Mouse (Mus musculus): ENCODE data around the gene Efna5.
A peak's percentile ranks its signal among the peaks of the same experiment; 100 is the strongest.

Efna5 gene

DNA sequence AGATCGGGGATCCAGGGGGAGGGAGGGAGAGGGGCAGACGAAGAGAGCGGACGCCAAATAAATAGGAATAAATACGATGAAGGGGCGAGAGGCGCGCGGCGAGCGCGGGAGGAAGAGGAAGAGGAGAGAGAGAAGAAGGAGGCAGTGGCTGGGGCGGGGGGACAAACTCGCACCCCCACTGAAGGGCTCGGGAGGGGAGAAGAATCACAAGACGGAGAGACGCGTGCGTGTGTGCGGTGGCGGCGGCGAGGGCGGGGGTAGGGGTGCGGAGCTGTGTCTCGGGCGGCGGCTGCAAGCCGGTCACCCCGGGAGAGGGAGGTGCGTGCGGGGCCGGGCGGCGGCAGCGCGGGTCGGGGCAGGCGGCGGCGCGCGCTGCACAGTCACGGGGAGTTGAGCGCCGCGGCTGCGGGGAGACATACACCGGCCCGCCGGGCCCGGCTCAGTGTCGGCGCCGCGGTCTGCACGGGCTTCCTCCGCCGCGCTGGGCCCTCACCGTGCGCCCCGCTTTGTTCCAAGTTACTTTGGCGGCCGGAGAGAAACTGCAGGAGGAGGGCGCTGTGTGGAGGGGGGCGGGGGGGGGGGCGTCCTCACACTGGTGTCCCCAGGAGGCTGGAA lies at the start of gene Efna5:
Gene Efna5, minus strand, starts transcription at position 142 of the 615 bp plus-strand sequence.
- peak; percentile 42 for DNase-seq

DNA sequence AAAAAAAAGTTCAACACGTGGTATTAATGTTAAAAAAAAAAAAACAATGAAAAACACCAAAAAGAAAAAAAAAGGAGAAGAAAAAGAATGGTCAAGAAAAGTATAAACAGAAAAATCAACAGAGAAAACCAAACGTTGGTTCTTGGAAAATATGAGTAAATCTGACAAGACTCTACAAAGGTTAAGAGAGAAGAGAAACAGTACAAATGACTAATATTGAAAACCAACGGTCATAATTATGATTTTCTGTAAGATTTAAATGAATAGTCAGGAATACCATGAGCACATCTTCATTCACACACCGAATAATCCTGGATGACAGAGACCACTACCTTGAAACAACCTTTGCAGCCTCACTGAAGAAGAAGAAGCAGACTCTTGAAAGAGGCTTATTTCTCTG lies 34.2 kb upstream of the Efna5 start:
- DNase-seq, result no peak

DNA sequence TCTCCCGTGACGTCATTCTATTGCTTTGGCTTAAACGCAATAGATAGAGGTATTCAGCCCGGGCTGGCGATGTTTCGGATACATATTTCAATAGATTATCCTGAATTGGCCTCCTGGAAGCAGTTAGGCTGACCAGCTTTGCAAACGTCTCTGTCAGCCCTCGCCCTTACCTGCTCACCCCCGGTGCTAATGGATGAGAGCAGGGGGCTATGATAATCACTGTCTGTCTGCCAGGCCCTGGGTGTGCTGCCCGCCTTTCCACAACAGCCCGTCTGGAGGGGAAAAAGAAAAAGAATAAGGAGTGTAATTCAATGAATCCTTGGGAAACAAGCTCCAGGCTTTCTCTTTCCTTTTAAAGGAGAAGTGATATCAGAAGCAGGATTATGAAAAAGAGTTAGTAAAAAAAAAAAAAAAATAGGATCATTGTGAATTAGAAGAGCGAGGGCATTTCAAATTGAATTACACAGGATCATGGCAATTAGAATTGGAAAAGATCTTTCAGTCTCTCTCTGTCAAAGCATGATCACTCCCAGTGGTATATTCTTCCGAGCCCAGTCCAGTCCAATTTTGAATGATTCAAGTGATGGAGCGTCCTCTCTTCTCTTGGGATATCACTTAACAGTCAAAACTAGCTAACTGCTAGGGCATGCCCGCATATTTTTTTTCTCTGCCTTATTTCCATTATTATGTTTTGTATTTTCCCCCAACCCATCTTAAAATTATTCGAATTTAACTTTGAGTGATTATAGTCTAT lies 24.8 kb upstream of the Efna5 start:
- DNase-seq, result no peak

DNA sequence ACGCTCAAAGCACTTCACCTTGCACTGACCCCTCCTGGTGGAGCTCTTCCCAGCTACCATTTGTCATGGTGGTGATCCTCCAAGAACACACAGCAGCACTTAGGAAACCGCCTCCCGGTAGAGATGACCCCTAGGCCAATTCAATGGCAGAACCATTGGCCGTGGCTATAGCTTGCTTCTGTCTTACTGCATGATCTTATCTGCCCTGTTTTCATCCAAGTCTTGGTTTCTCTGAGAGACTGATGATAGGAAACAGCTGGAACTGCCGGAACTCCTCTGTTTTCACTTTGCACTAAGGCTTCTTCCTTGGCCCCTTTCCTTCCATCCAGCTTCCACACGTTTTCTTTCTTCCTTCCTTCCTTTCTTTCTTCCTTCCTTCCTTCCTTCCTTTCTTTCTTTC lies 17.9 kb upstream of the Efna5 start:
- no peak for DNase-seq

DNA sequence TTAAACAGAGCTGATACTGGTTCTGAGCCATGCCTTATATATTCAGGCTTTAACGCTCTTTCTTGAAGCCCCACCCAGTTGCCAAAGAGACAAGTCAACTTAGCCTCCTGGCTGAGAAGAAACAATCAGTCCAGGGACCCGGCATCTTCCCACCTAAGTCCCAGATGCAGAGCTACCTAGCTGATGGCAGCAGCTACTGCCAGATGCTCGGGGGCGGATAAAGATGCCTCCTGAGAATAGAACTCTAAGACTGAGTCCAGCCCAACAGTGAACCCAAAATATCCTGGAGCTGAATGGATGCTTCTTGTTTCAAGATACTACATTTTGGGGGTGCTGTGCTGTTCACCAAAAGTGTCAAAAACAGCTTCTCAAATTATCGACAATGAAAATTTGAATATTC lies 8.9 kb upstream of the Efna5 start:
- DNase-seq, result no peak

DNA sequence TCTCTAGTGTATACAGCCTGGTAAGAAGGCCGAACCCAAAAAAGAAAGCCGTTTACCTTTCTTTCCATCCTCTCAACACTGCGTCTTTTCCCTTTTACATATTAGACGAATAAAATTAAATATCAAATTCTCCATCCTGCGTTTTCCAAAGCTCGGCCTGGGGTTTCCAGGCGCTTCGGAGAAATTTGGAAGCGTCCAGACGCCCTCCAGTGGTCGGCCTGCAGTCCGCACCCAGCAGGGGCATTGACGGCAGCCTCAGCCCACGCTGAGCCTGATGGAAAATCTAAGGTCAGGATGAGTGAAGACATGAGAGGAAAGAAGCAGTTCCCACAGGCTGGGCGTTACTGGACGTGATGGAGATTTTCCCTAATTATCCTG lies 3.0 kb upstream of the Efna5 start:
- peak; percentile 70 for DNase-seq

DNA sequence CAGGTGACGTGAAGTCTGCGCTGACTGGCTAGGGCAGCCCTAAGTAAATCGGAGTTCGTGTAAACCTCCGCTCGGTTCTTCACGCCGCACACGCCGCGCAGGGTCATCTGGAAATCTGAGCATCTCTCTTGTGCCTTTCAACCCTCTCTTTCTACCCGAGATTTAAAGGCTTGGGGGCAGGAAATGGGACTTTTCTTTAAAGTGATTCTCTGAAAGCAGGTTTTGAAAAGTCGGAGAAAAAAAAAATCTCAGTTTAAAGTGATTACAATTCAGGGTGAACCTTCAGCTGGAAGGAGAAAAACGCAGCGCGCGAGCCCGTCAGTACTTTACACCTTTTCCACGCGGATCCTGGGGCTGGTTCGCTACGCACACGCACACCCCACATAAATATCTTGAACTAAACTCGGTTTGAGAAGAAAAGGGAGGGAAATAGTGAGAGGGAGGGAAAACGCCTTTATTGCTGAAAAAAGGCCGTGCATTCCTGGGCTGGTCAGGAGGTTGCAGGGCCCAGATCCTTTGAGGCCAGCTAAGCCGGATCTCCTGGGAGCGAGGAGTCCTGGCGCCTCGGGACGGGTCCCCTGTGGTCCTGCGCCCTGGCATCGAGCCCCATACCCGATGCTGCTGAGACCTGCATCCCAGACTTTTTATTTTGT lies 2.5 kb upstream of the Efna5 start:
- DNase-seq, result peak; percentile 39

DNA sequence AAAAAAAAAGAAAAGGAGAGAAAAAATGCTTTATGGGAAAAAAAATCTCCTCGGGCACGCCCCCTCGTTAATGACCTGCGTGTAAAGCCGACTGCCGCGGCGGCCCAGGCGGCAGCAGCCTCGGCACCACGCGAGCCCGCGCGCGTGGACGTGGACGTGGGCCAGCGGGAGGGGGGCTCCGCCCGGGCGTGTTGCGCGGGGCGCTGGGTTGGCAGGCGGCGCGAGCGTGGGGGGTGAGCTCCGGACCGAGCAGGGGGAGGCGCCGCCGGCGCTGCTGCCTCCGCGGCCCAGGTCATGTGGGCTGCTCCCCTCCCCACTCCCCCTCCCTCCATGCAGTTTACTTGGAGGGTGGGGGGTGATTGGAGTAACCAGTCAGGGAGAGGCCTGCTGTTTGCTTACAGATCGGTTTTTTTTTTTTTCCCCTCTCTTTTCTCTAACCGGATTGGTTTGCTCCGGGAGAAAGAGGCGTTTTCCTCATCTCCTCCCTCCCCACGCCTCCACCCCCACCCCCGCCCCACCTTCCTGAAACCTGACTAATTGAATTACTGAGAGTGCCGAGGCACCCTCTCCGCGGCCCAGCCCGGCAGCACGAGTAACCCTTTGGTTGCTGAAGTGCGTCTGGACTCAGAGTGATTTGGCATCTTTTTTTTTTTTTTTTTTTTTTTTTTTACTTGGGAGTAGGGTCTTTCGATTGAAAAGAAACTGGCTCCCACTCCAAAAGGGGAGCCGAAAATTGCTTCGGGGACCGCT lies 1.8 kb upstream of the Efna5 start:
- peak; percentile 73 for DNase-seq

DNA sequence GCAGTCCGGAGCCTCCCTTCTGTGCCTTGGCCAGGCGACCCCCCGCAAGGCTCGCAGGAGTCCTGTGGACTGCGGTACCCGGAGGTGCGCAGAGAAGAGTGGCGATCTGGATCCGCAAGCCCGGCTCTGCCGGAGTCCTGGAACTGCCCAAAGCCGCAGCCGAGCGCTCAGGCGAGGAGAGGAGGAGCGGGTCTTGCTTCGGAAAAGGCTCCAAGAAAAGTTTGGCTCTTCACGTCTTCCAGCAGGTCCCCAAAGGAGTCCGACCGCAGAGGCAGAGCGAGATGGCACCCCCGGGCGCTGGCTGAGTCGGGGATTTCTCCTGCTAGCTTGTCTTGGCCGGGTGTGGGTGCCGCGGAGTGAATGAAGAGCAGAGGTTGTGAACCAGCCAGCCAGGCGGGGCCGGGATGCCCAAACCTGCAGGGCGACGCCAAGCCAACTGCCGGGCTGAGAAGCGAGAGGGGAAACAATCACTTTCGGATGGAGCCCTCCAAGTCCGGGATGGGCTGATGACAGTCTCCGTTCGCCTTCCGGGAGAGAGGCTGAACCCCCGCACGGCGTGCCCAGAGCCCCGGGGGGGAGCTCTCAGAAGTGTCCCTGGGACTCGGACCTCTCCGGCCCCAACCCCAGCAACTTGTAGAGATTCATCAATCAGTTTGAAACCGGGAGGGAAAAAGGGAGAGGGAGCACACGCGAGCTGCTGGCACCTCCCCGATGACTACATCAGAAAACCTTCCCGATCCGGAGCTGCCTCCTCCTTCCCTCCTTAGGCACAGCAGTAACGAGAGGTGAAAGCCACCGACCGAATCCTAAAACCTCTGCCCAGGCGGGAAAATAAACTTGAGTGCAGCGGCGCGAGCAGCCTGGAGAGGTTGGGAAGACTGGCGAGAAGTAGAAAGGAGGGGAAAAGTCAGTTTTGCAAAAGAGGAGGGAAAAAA lies 941 bp upstream of the Efna5 start:
- DNase-seq, result peak; percentile 60

DNA sequence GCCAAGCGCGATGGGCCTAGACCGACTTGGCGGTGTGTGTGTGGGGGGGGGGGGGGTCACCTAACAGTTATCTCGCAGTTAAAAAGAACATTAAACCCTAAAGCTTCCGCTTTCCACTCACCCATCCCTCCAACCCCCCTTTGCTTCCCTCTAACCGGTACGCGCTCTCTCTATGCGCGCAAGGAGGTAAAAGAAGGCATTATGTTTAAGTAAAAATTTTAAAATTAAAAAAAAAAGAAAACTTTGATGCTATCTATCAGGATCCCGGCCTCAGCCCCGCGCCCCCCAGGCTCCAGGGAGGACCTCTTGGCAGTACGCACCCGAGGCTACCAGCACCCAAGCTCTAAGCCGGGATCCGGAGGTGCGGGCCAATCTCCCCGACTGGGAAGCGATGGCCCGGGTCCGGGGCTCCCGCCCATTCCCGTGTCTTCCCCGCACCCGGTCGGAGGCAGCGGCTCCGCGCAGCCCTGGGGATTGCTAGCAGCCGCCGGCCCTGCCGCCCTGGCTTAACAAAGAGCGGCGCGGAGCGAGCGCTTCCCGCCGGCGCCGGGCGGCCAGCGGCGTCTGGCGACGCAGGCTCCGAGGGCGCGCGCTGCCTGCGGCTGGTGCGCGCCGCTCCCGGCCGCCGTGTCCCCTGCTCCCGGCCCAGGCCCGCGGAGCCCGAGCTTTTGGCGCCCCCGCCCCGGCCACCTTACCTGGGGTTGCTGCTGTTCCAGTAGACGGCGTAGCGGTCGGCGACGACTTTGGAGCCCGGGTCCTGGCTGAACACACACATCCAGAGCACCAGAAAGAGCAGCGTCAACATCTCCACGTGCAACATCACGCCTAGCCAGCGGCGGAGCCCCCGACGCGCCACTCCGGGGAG lies 574 bp downstream of the Efna5 start:
- DNase-seq, result peak; percentile 59

DNA sequence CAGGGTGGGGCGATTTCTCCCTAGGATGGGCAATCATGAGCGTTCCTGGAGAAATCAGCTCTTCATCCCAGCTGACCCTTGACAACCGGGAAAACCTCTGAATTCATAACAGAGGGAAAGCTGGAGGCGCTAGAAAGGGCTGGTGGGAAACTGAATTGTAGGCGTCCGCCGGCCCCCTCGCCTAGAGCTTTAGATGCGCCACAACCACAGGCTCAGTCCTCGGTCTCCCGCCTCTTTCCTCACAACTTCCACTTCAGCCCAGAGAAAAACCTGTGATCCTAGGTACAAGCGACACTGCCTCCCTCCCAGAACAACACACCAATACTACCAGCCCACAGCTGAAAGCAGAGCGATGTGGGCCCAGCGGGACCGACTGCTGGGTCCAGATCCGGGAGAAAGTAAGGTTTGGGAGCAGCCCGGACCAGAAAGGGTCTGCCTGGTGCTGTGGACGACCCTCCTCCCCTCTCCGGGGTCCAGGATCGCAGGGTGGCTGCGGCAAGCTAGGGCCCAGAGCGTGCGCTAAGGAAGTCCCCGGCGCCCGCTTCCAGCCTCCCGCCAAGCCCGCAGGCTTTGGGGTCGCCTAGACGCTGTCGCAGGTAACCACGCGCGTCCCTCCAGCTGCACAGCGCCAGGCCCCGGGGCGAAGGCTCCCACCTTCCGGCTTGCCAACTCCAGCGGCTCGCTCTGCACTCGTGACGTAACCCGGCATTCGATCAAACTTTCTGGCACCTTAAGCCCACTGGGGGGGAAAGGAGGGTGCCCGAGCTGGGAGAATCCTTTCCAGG lies 1.4 kb downstream of the Efna5 start:
- DNase-seq, result peak; percentile 28

DNA sequence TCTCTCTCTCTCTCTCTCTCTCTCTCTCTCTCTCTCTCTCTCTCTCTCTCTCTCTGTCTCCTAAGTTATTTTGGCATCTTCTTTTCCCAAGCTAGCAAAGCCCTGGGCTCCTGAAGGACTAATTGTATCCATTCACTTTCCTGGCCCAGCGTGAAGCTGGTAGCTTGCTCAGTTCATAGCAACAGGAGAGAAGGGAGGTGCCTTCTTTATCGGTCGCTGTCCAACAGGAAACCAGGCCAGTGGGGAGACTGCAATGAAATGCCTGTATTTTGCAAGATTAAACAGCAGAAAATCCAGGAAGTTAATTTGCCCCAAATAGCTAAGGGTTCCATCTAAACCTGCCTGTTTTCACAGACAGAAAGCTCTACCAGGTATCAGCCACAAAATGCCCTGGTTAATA lies 5.4 kb downstream of the Efna5 start:
- DNase-seq, result no peak

DNA sequence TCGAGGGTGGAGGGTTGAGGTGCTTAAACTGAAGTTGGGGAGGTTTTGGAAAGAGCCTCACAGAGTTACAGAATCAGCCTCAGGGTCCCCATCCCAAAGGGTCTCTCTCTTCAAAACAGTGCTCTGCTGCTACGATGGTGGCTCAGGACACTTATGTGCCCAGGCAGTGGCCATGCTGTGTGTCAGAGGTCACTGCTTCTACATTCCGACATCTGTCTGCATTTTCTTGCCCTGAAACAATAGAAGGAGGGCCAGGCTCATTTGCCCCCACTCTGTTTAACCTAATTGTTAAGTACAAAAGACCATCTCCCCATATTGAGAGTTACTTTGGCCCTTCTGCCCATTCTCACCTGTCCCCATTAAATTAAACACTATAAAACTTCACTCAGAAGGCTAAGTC lies 9.2 kb downstream of the Efna5 start:
- no peak for DNase-seq

DNA sequence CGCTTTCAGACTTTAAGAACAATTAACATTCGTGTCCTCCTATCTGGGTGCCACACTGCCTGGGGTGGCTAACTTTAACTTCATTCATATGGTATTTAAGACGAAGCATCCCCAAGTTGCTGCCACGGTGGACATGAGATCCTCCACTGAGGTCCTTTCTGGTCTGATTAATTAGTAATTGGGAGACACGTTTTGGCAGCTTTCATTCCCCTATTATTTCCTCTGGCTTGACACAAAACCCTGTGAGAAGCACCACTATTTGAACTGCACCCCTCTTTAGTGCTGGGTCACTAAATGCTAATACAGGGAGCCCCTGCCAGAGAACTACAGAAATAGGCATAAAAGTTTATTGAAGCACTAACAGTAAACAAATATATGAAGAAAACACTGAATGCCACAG lies 9.9 kb downstream of the Efna5 start:
- DNase-seq, result no peak

DNA sequence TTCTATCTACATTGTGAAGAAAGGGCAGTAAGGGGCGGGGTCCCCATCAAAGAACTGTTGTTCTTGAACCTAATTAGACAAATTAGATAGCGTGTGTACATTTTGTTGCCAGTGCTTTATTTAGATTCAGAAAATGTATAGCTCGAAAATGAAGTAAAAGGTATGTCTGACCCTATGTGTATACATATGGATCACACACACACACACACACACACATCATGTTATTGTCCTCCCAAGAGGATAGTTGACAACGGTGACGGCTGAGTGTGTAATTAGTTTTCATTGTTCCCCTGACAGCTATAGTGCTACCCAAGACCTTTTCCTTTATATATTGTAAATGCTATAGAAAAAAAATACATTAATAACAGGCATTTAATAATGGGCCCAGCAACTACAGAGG lies 10.7 kb downstream of the Efna5 start:
- DNase-seq, result no peak

DNA sequence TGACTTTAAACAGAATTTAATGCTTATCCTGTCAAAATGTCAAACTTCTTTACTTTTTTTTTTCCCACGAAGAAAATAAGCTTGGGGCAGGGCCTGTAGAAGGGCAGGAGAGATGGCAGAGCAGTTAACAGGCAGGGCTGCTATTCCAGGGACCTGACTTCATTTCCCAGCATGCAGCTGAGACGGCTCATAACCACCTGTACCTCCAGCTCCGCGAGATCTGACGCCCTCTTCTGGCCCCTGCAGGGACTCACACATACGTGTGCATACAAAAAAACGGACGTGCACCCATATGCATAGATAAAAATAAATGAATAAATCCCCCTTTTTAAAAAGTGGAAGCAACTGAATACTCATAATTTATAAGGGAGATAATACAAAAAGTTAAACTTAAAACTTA lies 16.2 kb downstream of the Efna5 start:
- DNase-seq, result no peak

DNA sequence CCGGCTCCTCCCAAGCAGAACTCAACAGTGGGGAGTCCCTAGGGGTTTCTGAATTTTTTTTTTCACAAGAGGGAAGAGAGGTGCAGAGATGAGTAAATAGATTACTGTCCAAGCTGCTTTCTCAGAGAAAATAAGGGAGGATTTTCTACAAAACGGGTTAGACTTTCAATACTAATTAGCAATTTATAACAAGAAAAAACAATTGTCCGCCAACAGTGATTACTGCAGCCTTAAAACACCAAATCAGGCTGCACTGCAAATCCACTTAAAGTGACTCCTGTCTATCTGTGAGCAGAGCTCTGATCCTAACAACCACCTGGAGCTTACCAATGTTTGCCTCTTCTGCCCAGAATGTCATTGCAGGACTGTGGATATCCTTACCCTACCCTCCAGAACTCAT lies 18.1 kb downstream of the Efna5 start:
- DNase-seq, result no peak

DNA sequence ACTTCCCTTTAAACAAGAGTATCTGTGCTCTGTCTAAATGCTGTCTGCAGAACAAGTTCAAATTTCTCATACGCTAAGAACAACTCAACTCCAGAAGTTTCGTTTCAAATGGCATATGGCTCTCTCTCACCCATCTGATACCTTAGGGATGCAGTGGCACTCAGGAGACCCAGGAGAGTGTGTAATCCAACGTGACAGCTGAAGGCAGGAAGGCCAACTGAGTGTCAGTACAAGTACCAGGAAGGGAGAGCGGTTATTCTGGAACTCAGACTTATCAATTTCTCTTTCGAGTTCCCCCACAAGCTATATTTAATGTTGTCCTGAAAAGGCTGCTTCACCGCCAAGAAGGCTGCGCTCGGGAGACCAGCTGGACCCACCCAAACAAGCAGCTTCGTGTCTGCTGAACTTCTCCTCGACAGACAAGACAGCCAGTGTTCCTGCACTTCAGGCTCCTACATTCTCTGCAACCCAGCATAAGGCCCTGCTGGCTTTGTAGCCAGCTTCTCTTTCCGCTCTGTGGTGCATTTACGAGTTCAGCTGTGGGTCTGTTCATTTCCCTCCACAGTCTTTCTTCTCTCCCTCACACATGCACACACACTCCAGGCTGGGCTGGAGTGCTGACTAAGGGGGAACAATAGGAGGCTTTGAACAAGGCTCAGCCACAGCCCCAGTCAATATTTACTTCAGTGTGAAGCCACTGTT lies 18.7 kb downstream of the Efna5 start:
- no peak for DNase-seq

DNA sequence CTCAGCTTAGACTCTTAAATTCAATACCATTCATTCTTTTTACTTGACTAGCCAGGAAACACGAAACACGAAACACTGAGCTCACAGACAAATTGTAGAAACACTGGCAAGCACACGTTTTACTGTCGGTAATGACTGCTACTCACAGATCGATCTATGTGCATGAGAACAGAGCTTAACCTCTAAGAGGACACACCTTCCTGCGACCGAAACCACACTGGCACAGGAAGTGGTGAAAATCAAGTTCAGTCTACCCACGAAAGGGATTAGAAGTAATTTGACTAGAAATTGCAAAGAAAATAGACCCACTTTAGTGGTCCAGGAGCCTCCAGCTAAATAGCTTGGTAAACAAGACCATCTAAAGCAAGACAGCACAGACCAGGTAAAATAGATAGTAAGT lies 23.8 kb downstream of the Efna5 start:
- no peak for DNase-seq

DNA sequence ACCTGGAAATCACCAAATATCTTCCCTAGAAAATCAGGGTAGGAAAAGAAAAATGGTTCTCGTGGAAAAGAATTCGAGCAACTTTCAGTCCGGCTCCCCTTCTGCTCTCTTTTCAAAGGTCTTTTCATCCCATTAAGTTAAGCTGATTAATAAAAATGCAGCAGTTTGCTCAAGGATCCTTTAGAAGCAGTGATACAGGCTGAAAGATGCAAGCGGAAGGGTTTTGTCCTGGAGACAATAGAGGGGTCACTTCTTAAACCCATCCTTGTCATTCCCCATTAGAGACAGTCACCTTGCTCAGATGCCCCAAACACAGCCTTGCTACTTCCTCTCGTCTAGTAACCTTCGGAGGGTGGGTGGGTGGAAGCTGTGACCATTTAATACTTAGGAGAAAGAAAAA lies 27.4 kb downstream of the Efna5 start:
- DNase-seq, result no peak

Measured in kidney, adult 18-20 months (tissue).